Mouse (Mus musculus) fibroblast of lung, adult 2 months (primary cell): ENCODE measurements at regions not wholly inside any gene's neighbourhood (a gene's known extent, or its start where the extent isn't known, plus 50 kb on each side); places are given as distances from the start of the nearest gene placed in this dataset.

Source experiments
- DNase-seq: peaks from one replicate; pipeline ENCODE4 v3.0.0-alpha.2; 2011; ENCODE audit warnings: low read depth

- DNase-seq = no peak
Observed at GRCm38 (mm10) chr17:89592826-89593225, 317.4 kb downstream of the Gm10184 start.

DNA sequence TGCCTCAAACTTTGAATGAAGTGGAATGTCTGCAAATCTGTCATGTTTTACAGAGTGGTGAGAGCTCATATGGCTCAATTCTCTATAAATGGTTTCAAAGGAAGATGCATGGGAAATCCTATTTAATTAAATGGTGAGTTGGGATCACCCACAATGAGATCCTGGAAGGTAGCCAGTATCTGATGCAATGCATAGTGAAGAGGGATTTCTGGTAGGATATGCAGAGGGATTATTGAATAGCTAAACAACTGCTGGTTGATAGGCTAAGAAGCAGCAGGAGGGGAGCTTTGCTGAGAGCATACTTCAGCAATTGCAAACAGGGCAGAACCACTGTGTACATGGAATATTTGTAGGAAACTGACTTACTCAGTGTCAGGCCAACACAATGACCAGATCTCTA, 350.7 kb downstream of the Gm10184 start:
- DNase-seq = no peak

GRCm38 (mm10) chr17:89554754-89555153, 354.3 kb upstream of the Fshr start:
- no peak for DNase-seq

DNA sequence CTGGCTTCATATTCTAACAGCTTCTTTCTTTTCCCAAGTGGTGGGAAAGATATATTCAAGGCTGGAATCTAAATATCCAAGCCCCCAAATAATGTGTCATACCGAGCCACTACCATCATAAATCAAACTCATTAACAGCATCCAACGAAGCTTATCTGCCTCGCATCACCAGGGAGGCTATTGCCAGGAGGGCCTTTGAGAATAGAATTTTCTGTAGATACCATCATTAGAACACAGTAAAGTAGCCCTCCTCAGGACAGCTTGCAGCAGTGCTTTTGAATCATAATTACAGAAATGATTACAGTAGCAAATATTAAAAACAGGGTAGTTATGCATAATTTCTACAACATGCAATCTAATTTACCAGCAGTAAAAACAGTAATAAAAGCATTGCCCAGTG, 353.1 kb upstream of the Fshr start:
- no peak for DNase-seq

GRCm38 (mm10) chr17:89550758-89551157, 350.3 kb upstream of the Fshr start:
- DNase-seq = no peak

DNA sequence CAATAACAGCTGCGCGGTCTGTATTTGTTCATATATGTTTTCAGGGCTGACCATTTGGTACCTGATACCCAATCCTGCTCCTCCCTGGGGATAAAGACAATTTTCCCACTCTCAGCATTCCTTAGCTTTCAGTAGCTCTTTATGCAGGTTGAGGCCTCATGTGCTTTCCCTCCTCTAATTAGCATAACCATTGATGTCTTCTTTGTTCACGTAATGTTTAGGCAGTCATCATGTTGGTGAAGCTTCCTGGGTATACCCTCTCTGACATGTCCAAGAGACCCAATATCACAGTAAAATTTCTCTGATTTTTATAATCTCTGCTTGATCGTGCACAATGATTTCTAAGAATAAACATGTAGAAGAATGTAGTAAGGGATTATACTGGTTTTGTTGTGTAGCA, 321.4 kb upstream of the Fshr start:
- DNase-seq = no peak

DNA sequence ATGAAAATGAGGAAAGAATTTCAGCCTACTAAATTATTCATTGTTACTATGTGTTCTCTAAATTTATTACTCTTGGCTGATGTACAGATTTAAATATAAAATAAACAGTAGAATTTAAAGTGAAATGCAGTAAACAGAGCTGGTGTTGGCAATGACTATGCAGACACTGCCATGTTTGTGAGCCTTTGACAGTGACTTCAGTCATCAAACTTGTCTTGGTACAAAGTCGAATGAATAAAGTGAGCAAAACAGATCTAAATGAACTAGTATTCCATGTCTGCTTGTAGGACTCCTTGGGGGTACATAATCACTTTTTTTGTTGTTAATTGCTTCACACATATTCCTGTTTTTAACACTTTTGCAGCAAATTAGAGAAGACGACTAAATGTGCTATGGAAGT, 318.9 kb upstream of the Fshr start:
- no peak for DNase-seq

- DNase-seq = no peak
Observed at GRCm38 (mm10) chr17:89505288-89505687, 304.8 kb upstream of the Fshr start.

DNA sequence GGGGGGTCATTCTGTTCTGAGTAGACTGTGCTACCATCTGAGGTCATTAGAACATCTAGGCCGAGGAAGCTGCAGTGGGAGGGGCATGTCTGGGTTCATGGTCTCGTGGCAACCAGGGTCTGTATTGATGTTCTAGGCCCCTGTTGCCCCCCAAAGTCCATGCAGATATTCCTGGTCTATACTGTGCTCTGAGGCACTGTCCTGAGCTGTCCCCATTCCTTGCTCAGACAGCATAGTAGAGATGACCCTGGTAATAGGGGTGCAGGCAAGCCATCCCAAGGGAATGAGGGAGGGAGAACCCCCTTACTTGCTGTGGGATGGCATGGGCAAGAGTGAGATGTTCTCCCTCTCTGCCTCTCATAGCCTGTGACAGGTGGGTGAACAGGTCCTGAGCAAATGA, 293.1 kb upstream of the Fshr start:
- no peak for DNase-seq

DNA sequence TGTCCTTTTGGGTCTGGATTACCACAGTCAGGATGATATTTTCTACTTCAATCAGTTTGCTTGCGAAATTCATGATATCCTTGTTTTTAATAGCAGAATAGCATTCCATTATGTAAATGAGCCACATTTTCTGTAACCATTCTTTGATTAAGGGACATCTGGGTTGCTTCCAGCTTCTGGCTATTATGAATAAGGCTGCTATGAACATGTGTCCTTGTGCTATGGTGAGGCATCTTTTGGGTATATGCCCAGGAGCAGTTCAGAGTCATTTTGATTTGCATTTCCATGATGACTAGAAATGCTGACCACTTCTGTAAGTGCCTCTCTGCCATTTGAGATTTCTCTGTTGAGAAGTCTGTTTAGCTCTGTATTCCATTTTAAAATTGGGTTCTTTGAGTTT, 266.0 kb upstream of the Fshr start:
- no peak for DNase-seq

DNA sequence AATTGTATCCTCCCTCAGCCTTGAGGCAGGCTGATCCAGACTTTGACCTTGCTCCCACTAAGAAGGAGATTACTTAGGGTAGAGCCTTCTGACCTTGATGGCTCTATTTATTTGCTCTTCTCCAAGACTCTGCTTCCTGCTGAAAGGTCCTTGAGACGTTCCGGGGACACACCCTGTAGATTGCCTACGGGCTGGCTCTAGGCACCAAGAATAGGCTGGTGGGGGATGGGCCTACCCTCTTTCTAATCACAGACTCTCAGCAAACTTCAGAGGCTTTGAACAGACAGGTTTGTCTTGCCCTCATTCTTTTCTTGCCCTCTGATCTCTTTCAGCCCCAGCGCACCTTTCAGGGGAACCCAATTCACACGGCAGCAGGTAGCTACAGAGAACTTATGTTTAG, 265.4 kb upstream of the Fshr start:
- DNase-seq = no peak

DNA sequence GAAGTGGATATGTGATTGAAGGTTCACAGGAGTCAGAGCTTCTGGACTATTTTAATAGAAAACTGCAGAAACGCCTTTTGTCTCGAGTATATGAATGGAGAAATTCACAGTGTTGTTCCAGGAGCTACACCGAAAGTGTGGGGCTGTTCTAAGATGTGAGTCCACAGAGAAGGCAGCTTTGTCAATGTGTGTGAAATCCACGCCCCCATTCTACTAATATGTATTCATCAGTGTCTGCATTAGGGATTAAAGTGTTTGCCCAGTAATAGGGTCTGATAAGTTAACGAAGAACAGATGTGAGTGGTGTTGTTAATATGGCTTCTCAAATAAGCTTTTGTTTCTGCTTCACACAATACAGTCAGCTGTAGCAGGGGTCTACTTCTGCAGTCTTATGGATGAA, 260.0 kb upstream of the Fshr start:
- no peak for DNase-seq

DNA sequence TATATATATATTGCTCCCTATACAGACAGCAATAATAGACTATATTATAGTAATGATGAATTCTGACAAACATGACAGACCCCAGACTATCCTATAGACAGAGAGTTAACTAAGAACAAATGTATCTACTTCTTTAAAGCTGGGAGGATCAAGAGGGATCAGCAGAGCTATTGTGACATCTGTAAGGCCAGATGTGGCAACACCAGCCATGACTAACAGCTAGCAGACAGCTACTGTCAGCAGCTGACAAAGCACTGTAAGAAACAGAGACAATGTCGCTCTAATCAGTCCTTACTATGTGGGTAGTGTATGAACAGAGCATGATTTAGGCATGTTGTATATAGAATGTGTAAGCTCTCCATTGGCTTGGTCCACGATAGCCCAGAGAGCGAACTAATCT, 253.8 kb upstream of the Fshr start:
- DNase-seq = no peak

DNA sequence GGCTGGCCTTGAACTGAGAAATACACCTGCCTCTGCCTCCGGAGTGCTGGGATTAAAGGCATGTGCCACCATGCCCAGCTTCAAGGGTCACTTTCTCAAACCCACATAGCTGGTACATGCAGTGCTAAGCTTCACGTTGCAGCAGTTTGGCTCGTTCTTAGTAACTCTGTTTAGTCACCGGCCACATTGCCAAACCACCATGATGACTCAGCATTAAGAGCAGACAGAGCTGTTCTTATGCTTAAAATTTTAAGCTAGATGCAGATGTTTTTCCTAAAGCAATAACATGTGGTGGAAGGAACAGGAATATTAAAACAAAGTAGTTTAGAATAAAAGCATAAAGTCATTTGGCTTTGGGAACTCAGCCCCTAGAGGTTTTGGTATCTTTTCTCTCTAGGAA, 250.2 kb upstream of the Fshr start:
- DNase-seq = peak; percentile 90

DNA sequence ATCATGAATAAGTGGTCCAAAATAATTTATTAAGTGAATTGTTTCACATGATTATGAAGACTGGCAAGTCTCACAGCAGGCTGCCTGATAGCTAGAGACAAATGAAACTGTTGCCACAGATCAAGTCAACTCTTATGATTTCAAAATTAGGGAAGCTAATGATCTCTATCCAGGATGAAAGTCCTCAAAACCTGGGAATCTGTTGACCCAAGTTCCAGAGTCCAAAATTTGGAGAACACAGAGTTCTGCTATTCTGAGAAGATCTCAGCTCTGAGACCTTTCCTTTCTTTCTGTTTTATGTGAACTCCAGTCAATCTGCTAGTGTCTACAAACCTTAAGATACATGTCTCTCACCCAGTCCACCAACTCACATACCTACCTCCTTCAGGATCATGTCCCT, 248.9 kb upstream of the Fshr start:
- no peak for DNase-seq

DNA sequence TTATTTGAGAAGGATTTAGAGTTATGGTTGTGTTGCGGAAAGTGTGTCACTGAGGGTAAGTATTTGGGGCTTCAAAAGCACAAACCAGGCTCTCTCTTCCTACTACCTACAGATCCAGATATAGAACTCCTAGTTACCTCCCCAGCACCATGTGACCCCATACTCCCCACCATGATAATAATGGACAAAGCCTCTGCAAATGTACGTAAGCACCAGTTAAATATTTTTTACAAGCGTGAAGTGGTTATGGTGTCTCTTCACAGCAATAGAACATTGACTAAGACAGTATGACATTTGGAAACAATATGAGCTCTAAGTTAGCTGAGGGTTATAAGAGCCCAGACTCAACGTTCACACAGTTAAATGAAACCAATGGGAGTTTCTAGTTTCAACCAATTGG, 233.8 kb upstream of the Fshr start:
- DNase-seq = no peak

GRCm38 (mm10) chr17:89410026-89410425, 209.6 kb upstream of the Fshr start:
- no peak for DNase-seq

DNA sequence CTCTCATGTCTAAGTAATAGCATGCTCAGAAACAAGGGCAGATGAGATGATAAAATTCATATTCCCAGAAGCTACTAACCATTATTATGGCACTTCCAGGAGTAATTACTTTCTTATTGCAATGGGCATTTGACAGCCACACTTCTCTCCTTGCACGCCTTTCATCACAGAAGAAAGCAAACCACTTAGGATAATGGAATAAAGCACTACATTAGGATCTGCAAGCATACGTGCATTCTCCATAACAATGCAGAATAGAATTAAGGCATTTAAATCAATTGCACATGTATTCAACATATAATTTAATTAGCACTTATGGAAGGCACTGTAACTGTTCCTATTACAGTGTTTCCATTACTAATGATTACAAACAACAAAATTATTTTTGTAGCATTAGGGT, 205.1 kb upstream of the Fshr start:
- DNase-seq = no peak

DNA sequence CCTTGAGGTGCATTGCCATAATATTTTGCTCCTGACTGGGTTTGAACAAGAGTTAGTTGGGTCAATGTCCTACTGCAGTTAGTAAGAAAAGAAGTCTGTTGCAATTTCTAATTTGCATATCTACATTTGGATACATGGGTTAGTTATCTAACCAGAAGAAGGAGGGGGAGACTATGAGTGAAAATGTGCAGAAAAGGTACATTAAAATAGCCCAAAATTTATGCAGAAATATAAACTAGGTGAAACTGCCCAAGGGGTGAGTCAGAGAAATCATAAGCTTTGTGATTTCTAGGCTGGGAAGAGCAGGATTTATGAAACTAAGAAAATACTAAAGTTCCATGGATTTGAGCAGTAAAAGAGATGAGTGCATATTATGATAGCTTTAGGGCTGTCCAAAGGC, 156.8 kb upstream of the Fshr start:
- DNase-seq = no peak

DNA sequence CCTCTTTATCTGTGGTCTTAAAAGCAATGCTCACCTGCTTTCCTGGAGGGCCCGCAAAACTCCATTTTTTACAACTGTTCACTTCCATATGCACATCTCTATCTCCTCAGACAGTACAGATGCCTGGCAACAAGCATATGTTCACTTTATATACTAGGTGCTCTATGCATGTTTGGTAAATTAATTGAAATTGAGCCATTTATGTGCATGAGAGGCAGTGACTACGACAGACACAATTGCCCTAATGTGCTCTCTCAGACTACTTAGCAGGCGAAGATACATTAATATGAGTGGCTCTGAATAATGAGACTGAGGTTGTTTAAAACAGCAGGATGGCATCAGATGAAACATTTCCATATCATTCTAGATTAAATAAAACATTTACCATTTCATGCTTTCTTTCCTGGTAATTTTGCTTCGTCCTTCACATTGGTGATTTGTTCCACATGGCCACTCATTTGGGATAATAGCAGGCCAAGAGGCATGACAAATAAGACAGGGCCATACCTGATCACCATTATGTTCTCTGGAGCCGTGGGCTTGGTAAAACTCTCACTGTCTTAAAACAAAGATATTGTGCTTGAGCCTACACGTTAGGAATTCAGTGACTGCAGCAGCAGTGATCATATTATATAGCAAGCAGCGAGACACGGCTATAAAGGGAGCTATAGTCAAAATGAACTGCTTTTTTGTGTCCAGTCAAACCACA, 140.2 kb upstream of the Fshr start:
- no peak for DNase-seq

GRCm38 (mm10) chr17:89319602-89320288, 119.3 kb upstream of the Fshr start:
- no peak for DNase-seq

GRCm38 (mm10) chr17:89318356-89318755, 117.9 kb upstream of the Fshr start:
- no peak for DNase-seq

DNA sequence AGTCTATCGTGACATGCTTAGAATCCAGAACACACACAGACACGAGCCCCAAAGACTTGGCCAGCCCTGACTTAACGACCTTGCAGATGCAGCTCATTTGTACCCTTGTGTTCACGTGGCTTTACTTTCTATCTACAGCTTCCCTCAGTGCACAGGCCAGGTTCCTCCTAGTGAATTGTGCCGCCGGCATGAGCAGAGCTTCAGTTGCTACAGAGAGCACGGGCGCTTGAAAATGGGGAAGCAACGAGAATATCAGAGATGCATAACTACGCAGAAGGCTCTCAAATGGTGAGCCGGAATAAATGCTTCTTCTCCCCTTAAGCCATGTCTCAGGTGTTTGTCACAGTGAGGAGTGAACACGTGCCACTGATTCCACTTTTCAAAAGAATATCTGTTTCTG, 110.7 kb upstream of the Fshr start:
- DNase-seq = no peak

GRCm38 (mm10) chr17:89301325-89301724, 100.8 kb upstream of the Fshr start:
- no peak for DNase-seq
